Mouse (Mus musculus) gastrocnemius, postnatal 36 days (tissue): Measurements from ENCODE around the gene Kcnmb3. TPM values are rescaled to one million over a fixed set of nuclear protein-coding genes. Genes with fewer than 3 reads are reported as not detected.
A peak's percentile ranks its signal among the peaks of the same experiment; 100 is the strongest.

Experiments
- DNase-seq, 2 experiments: peaks; one replicate each; pipeline ENCODE4 v3.0.0; 2022
- intact Hi-C: fragments of 180-260 bp; cut with DNase I; formaldehyde crosslinking; loops from one replicate; pipeline ENCODE4 v1.15.1; 2025
- total RNA-seq, 2 experiments: library from RNA; stranded (reverse); gene quantifications; 2 replicates each; pipeline ENCODE4 v1.2.3; 2021

Kcnmb3 gene
- total RNA-seq, 2 experiments from 2014 or later = 0.35 TPM; not detected in 1

- DNase-seq = no peak
- intact Hi-C loops = no loop called here
These were observed 4.1 kb upstream of the Kcnmb3 start for GRCm38 (mm10) chr3:32495856-32496710.

- intact Hi-C loops = no loop called here
These were observed 3.2 kb upstream of the Kcnmb3 start for GRCm38 (mm10) chr3:32495088-32495770.

GRCm38 (mm10) chr3:32494387-32495087 is 2.5 kb upstream of the Kcnmb3 start:
- intact Hi-C loops = no loop called here
- no peak for DNase-seq

More at GRCm38 (mm10) chr3:32495088-32495770, 3.2 kb upstream of the Kcnmb3 start:
- no peak for DNase-seq

GRCm38 (mm10) chr3:32490928-32491315 is 1.1 kb downstream of the Kcnmb3 start:
- intact Hi-C loops = no loop called here
- no peak for DNase-seq

GRCm38 (mm10) chr3:32490076-32490927 is 1.7 kb downstream of the Kcnmb3 start:
- DNase-seq = no peak
- intact Hi-C loops = no loop called here

- intact Hi-C loops = no loop called here
- no peak for DNase-seq
These were observed 3.9 kb downstream of the Kcnmb3 start for GRCm38 (mm10) chr3:32488172-32488571.

- DNase-seq = no peak
- intact Hi-C loops = no loop called here
These were observed 5.5 kb downstream of the Kcnmb3 start for GRCm38 (mm10) chr3:32486543-32486942.

- DNase-seq = no peak
- intact Hi-C loops = no loop called here
These were observed 9.0 kb downstream of the Kcnmb3 start for GRCm38 (mm10) chr3:32483035-32483434.

- intact Hi-C loops = no loop called here
- no peak for DNase-seq
These were observed 12.1 kb downstream of the Kcnmb3 start for GRCm38 (mm10) chr3:32479961-32480360.

- intact Hi-C loops = loop anchor here (5.0 kb wide), 1 partner anchor 34 kb away; no protein-coding TSS in a partner anchor
- DNase-seq = no peak
These were observed 18.8 kb downstream of the Kcnmb3 start for GRCm38 (mm10) chr3:32473184-32473583.

GRCm38 (mm10) chr3:32472191-32472900 is 19.7 kb downstream of the Kcnmb3 start:
- no peak for DNase-seq
- intact Hi-C loops = loop anchor here (5.0 kb wide), 1 partner anchor 35 kb away; no protein-coding TSS in a partner anchor

- peak in 1 of 2 experiments; percentile 20 for DNase-seq
- intact Hi-C loops = loop anchor here (5.0 kb wide), 1 partner anchor 36 kb away; no protein-coding TSS in a partner anchor
These were observed 20.9 kb downstream of the Kcnmb3 start for GRCm38 (mm10) chr3:32471098-32471497.

- intact Hi-C loops = loop anchor here (5.0 kb wide), 1 partner anchor 37 kb away; no protein-coding TSS in a partner anchor
- no peak for DNase-seq
These were observed 21.6 kb downstream of the Kcnmb3 start for GRCm38 (mm10) chr3:32470449-32470848.

- DNase-seq = no peak
- intact Hi-C loops = no loop called here
These were observed 23.6 kb downstream of the Kcnmb3 start for GRCm38 (mm10) chr3:32468411-32468810.

- no peak for DNase-seq
- intact Hi-C loops = no loop called here
These were observed 24.7 kb downstream of the Kcnmb3 start for GRCm38 (mm10) chr3:32467321-32467720.

GRCm38 (mm10) chr3:32459777-32460176 is 32.3 kb downstream of the Kcnmb3 start:
- peak in 1 of 2 experiments; percentile 18 for DNase-seq
- intact Hi-C loops = no loop called here

GRCm38 (mm10) chr3:32454329-32455021 is 37.6 kb downstream of the Kcnmb3 start:
- DNase-seq = no peak
- intact Hi-C loops = loop anchor here (5.0 kb wide), 1 partner anchor 57 kb away; the partner anchor contains the start of gene Pik3ca

GRCm38 (mm10) chr3:32441710-32442109 is 50.3 kb downstream of the Kcnmb3 start:
- intact Hi-C loops = no loop called here
- DNase-seq = no peak

- DNase-seq = no peak
- intact Hi-C loops = no loop called here
These were observed 53.3 kb downstream of the Kcnmb3 start for GRCm38 (mm10) chr3:32438716-32439115.
